Mouse (Mus musculus): ENCODE data around the gene Arhgap25. TPM values are rescaled to one million over a fixed set of nuclear protein-coding genes. Genes with fewer than 3 reads are reported as not detected.

Gene Arhgap25
- polyA plus RNA-seq, 1 experiment from 2014 or later = 6.4 TPM

GRCm38 (mm10) chr6:87451016-87451415 lies 82.0 kb downstream of the Arhgap25 start:
- no peak overlapping the region for H3K4me3 ChIP-seq (replicated peaks; ENCODE audit: low read length)
- no peaks in the 10 kb centered on the region for H3K27me3 ChIP-seq (ENCODE audit: control insufficient read depth, insufficient read depth, low read length)
- no peak overlapping the region for H3K9ac ChIP-seq (ENCODE audit: low read length)
- H3K4me1 ChIP-seq (ENCODE audit: control insufficient read depth, insufficient read depth, low read length) = no peaks in the 10 kb centered on the region
- H3K36me3 ChIP-seq (ENCODE audit: control insufficient read depth, insufficient read depth, low read length) = no peaks in the 10 kb centered on the region
- no peaks in the 10 kb centered on the region for H3K9me3 ChIP-seq (replicated peaks; ENCODE audit: control insufficient read depth, low read length)
- WGBS = 72% methylated on average over 3 of the region's 3 CpGs
- no peak overlapping the region for H3K4me2 ChIP-seq (ENCODE audit: low read depth, low read length)
- no peak for ATAC-seq (ENCODE audit: insufficient read depth, low FRiP score)
- H3K27ac ChIP-seq (ENCODE audit: low read length) = no peak overlapping the region

DNA sequence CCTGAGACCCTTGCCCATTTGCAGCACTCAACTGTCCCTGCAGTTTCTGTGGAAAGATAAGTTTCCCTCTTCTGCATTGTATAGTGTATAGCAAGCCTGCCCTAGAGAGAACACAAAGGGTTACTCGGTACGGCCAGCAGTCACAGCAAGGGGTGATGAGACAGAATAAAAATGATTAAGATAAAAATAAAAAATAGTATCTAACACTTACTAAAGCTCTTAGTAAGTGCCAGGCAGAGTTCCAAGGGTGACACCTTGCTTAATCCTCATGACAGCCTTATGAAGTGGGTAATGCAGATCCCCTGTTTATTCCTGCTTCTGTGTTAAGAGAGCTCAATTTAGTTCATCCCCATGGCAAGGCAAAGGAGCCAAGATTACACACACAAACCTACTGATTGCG lies 83.5 kb downstream of the Arhgap25 start:
- no peaks in the 10 kb centered on the region for H3K27me3 ChIP-seq (ENCODE audit: control insufficient read depth, insufficient read depth, low read length)
- H3K4me3 ChIP-seq (replicated peaks; ENCODE audit: low read length) = no peak overlapping the region
- H3K4me1 ChIP-seq (ENCODE audit: control insufficient read depth, insufficient read depth, low read length) = no peaks in the 10 kb centered on the region
- H3K9me3 ChIP-seq (replicated peaks; ENCODE audit: control insufficient read depth, low read length) = no peaks in the 10 kb centered on the region
- ATAC-seq (ENCODE audit: insufficient read depth, low FRiP score) = no peak
- WGBS = 83% methylated on average over 3 of the region's 3 CpGs
- H3K4me2 ChIP-seq (ENCODE audit: low read depth, low read length) = no peak overlapping the region
- H3K27ac ChIP-seq (ENCODE audit: low read length) = no peak overlapping the region
- H3K36me3 ChIP-seq (ENCODE audit: control insufficient read depth, insufficient read depth, low read length) = no peaks in the 10 kb centered on the region
- no peak overlapping the region for H3K9ac ChIP-seq (ENCODE audit: low read length)

GRCm38 (mm10) chr6:87447217-87447616 lies 85.8 kb downstream of the Arhgap25 start:
- Histone ChIP-seq H3K36me3 (ENCODE audit: control insufficient read depth, insufficient read depth, low read length) (no peaks in the 10 kb centered on the region), H3K27ac (ENCODE audit: low read length) (no peak overlapping the region), H3K27me3 (ENCODE audit: control insufficient read depth, insufficient read depth, low read length) (no peaks in the 10 kb centered on the region), H3K4me1 (ENCODE audit: control insufficient read depth, insufficient read depth, low read length) (no peaks in the 10 kb centered on the region), H3K4me3 (replicated peaks; ENCODE audit: low read length) (no peak overlapping the region), H3K4me2 (ENCODE audit: low read depth, low read length) (no peak overlapping the region), H3K9me3 (replicated peaks; ENCODE audit: control insufficient read depth, low read length) (no peaks in the 10 kb centered on the region), H3K9ac (ENCODE audit: low read length) (no peak overlapping the region)
- WGBS = 86% methylated on average over 4 of the region's 4 CpGs
- ATAC-seq (ENCODE audit: insufficient read depth, low FRiP score) = no peak

DNA sequence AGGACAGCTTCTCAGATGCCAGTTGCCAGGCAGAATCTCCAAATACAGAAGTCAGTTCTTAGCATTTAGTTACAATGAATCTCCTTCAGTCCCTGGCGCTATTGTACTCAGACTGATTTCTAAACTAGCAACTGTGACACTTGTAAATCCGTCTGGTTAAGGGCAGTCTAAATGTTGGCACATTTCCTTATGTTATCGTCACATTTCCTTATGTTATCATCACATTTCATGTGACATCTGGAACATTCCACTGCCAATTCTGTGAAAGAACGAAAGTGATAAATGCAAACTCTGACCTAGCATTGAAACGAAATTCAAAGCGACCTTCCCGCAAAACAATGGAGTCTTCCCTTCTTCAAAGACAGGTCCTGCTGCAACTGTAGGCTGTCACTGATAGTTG lies 87.8 kb downstream of the Arhgap25 start:
- WGBS = 68% methylated on average over 7 of the region's 7 CpGs

GRCm38 (mm10) chr6:87443253-87443652 lies 89.8 kb downstream of the Arhgap25 start:
- no peak overlapping the region for H3K9ac ChIP-seq (ENCODE audit: low read length)
- no peak for ATAC-seq (ENCODE audit: insufficient read depth, low FRiP score)
- H3K4me3 ChIP-seq (replicated peaks; ENCODE audit: low read length) = no peak overlapping the region
- peaks cover 5% of the 10 kb centered on the region; the same call in 1 of the 2 replicates for H3K4me1 ChIP-seq (ENCODE audit: control insufficient read depth, insufficient read depth, low read length)
- no peak overlapping the region for H3K4me2 ChIP-seq (ENCODE audit: low read depth, low read length)
- H3K27me3 ChIP-seq (ENCODE audit: control insufficient read depth, insufficient read depth, low read length) = no peaks in the 10 kb centered on the region
- H3K9me3 ChIP-seq (replicated peaks; ENCODE audit: control insufficient read depth, low read length) = no peaks in the 10 kb centered on the region
- no peaks in the 10 kb centered on the region for H3K36me3 ChIP-seq (ENCODE audit: control insufficient read depth, insufficient read depth, low read length)
- WGBS = 78% methylated on average over 11 of the region's 11 CpGs
- H3K27ac ChIP-seq (ENCODE audit: low read length) = no peak overlapping the region

More for the DNA sequence above, 87.8 kb downstream of the Arhgap25 start:
- Histone ChIP-seq H3K27ac (ENCODE audit: low read length) (no peak overlapping the region), H3K4me3 (replicated peaks; ENCODE audit: low read length) (no peak overlapping the region), H3K36me3 (ENCODE audit: control insufficient read depth, insufficient read depth, low read length) (no peaks in the 10 kb centered on the region), H3K9ac (ENCODE audit: low read length) (no peak overlapping the region), H3K9me3 (replicated peaks; ENCODE audit: control insufficient read depth, low read length) (no peaks in the 10 kb centered on the region), H3K4me1 (ENCODE audit: control insufficient read depth, insufficient read depth, low read length) (peaks cover 5% of the 10 kb centered on the region; the same call in 1 of the 2 replicates), H3K27me3 (ENCODE audit: control insufficient read depth, insufficient read depth, low read length) (no peaks in the 10 kb centered on the region), H3K4me2 (ENCODE audit: low read depth, low read length) (no peak overlapping the region)
- ATAC-seq (ENCODE audit: insufficient read depth, low FRiP score) = no peak

GRCm38 (mm10) chr6:87436745-87437144 lies 96.3 kb downstream of the Arhgap25 start:
- no peaks in the 10 kb centered on the region for H3K9me3 ChIP-seq (replicated peaks; ENCODE audit: control insufficient read depth, low read length)
- H3K4me1 ChIP-seq (ENCODE audit: control insufficient read depth, insufficient read depth, low read length) = peaks cover 4% of the 10 kb centered on the region; the same call in 1 of the 2 replicates
- H3K36me3 ChIP-seq (ENCODE audit: control insufficient read depth, insufficient read depth, low read length) = no peaks in the 10 kb centered on the region
- H3K4me3 ChIP-seq (replicated peaks; ENCODE audit: low read length) = no peak overlapping the region
- no peak overlapping the region for H3K27ac ChIP-seq (ENCODE audit: low read length)
- H3K27me3 ChIP-seq (ENCODE audit: control insufficient read depth, insufficient read depth, low read length) = no peaks in the 10 kb centered on the region
- H3K9ac ChIP-seq (ENCODE audit: low read length) = no peak overlapping the region
- no peak for ATAC-seq (ENCODE audit: insufficient read depth, low FRiP score)
- 68% methylated on average over 8 of the region's 8 CpGs for WGBS
- no peak overlapping the region for H3K4me2 ChIP-seq (ENCODE audit: low read depth, low read length)

GRCm38 (mm10) chr6:87435791-87436190 lies 97.3 kb downstream of the Arhgap25 start:
- no peak overlapping the region for H3K4me3 ChIP-seq (replicated peaks; ENCODE audit: low read length)
- H3K9me3 ChIP-seq (replicated peaks; ENCODE audit: control insufficient read depth, low read length) = no peaks in the 10 kb centered on the region
- no peaks in the 10 kb centered on the region for H3K36me3 ChIP-seq (ENCODE audit: control insufficient read depth, insufficient read depth, low read length)
- WGBS = 79% methylated on average over 3 of the region's 3 CpGs
- ATAC-seq (ENCODE audit: insufficient read depth, low FRiP score) = no peak
- no peaks in the 10 kb centered on the region for H3K27me3 ChIP-seq (ENCODE audit: control insufficient read depth, insufficient read depth, low read length)
- no peak overlapping the region for H3K27ac ChIP-seq (ENCODE audit: low read length)
- no peak overlapping the region for H3K4me2 ChIP-seq (ENCODE audit: low read depth, low read length)
- no peaks in the 10 kb centered on the region for H3K4me1 ChIP-seq (ENCODE audit: control insufficient read depth, insufficient read depth, low read length)
- no peak overlapping the region for H3K9ac ChIP-seq (ENCODE audit: low read length)

- Histone ChIP-seq H3K4me3 (replicated peaks; ENCODE audit: low read length) (no peak within 1 kb of the TSS), H3K9me3 (replicated peaks; ENCODE audit: control insufficient read depth, low read length) (no peaks in the 10 kb centered on the region), H3K27me3 (ENCODE audit: control insufficient read depth, insufficient read depth, low read length) (no peaks in the 10 kb centered on the region), H3K4me1 (ENCODE audit: control insufficient read depth, insufficient read depth, low read length) (no peaks in the 10 kb centered on the region), H3K4me2 (ENCODE audit: low read depth, low read length) (no peak within 1 kb of the TSS), H3K9ac (ENCODE audit: low read length) (no peak within 1 kb of the TSS), H3K27ac (ENCODE audit: low read length) (no peak within 1 kb of the TSS), H3K36me3 (ENCODE audit: control insufficient read depth, insufficient read depth, low read length) (no peaks in the 10 kb centered on the region)
- ATAC-seq (ENCODE audit: insufficient read depth, low FRiP score) = no peak
- 41% methylated on average over 7 of the region's 7 CpGs for WGBS
Measured at GRCm38 (mm10) chr6:87428487-87429044, 104.5 kb downstream of the Arhgap25 start, which contains the start of gene Bmp10. Bmp10 (plus strand) TSS chr6:87428994.

DNA sequence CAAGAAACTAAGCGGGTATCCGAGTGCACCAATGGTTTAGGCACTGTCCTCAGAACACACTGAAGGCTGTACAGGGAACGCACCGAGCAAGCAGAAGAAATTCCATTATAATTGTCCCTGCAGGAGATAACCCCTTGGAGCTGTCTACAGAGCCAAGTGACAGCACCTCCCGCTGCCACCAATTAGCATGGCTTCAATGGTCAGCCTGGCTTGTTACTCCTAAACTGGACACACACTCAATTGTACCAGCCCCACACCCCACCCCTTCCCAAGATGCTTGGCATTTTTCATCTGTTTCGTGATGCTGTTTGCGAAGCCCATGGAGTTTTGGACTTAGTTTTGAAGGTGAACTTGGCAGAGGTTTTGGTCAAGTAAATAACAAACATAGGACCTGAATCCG lies 105.4 kb downstream of the Arhgap25 start:
- Histone ChIP-seq H3K27me3 (ENCODE audit: control insufficient read depth, insufficient read depth, low read length) (no peaks in the 10 kb centered on the region), H3K27ac (ENCODE audit: low read length) (no peak overlapping the region), H3K4me3 (replicated peaks; ENCODE audit: low read length) (no peak overlapping the region), H3K9me3 (replicated peaks; ENCODE audit: control insufficient read depth, low read length) (no peaks in the 10 kb centered on the region), H3K4me1 (ENCODE audit: control insufficient read depth, insufficient read depth, low read length) (no peaks in the 10 kb centered on the region), H3K36me3 (ENCODE audit: control insufficient read depth, insufficient read depth, low read length) (no peaks in the 10 kb centered on the region), H3K4me2 (ENCODE audit: low read depth, low read length) (no peak overlapping the region), H3K9ac (ENCODE audit: low read length) (no peak overlapping the region)
- ATAC-seq (ENCODE audit: insufficient read depth, low FRiP score) = no peak
- WGBS = 83% methylated on average over 8 of the region's 8 CpGs

Measured in stomach, embryonic 16.5 days (tissue).